Mouse (Mus musculus): ENCODE results near the gene Mgat5.

The Mgat5 gene

GRCm38 (mm10) chr1:127259669-127260068 is 54.9 kb downstream of the Mgat5 start:
- DNase-seq (ENCODE audit: low read depth, low spot score), result no peak

GRCm38 (mm10) chr1:127260969-127261368 is 56.2 kb downstream of the Mgat5 start:
- DNase-seq (ENCODE audit: low read depth, low spot score), result no peak

DNA sequence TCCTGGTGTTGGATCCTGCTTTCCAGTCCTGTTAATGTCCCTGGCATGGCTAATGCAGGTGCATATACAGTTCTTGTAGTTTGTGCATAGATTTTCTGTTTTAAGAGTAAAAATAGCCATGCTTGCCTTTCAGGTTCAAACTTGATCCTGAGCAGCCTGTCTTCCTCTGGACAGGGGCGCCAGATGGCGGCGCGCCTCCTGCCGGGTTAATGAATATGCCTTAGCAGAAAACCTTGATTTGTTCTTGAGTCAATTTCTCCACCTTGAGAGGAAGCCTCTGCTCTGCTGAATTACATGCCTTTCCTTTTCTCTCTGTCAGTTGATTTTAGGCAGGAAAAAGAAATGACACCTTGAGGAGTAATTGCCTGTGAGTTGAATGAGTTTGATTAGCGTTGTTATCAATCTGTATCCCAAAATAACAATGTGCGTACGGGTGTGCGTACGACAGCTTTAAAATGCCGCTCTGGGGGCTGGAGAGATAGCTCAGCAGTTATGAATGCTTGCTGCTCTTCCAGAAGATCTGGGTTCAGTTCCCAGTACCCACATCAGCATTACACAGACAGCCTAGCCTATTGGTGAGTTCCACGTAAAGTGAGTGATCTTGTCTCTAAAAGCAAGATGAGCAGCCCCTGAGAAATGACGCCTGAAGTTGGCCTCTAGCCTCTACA is 57.5 kb downstream of the Mgat5 start:
- DNase-seq (ENCODE audit: low read depth, low spot score), result peak; percentile 45

- DNase-seq (ENCODE audit: low read depth, low spot score), result no peak
Measured at GRCm38 (mm10) chr1:127267985-127268384, 63.2 kb downstream of the Mgat5 start.

GRCm38 (mm10) chr1:127269343-127269742 is 64.5 kb downstream of the Mgat5 start:
- DNase-seq (ENCODE audit: low read depth, low spot score), result no peak

GRCm38 (mm10) chr1:127270273-127271020 is 65.6 kb downstream of the Mgat5 start:
- no peak for DNase-seq (ENCODE audit: low read depth, low spot score)

- DNase-seq (ENCODE audit: low read depth, low spot score), result no peak
Measured at GRCm38 (mm10) chr1:127271156-127271555, 66.3 kb downstream of the Mgat5 start.

DNA sequence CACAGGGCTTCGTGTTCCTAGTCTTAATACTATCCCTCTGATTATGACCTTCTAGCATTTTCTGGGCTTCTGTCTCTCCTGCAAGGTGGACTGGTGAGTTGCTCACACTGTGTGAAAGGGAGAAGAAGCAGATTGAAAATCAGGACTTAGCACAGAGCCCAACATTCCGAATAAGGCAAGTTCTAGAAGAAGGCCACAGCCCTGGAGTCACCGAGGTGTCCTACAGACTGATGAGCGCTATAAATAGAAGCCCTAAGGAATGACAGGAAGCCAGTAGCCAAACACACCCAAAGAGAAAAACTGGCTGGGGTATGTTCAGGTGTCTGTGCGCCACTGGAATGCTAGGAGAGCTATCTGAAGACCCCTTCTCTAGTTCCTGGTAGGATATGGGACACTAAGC is 68.5 kb downstream of the Mgat5 start:
- no peak for DNase-seq (ENCODE audit: low read depth, low spot score)

- no peak for DNase-seq (ENCODE audit: low read depth, low spot score)
Measured at GRCm38 (mm10) chr1:127275572-127276324, 70.9 kb downstream of the Mgat5 start.

- no peak for DNase-seq (ENCODE audit: low read depth, low spot score)
Measured at GRCm38 (mm10) chr1:127278067-127278466, 73.3 kb downstream of the Mgat5 start.

- DNase-seq (ENCODE audit: low read depth, low spot score), result peak; percentile 67
Measured at GRCm38 (mm10) chr1:127280256-127280655, 75.4 kb downstream of the Mgat5 start.

- DNase-seq (ENCODE audit: low read depth, low spot score), result no peak
Measured at GRCm38 (mm10) chr1:127284975-127285374, 80.2 kb downstream of the Mgat5 start.

- DNase-seq (ENCODE audit: low read depth, low spot score), result no peak
Measured at GRCm38 (mm10) chr1:127287505-127287904, 82.7 kb downstream of the Mgat5 start.

GRCm38 (mm10) chr1:127290879-127291278 is 86.1 kb downstream of the Mgat5 start:
- DNase-seq (ENCODE audit: low read depth, low spot score), result no peak

DNA sequence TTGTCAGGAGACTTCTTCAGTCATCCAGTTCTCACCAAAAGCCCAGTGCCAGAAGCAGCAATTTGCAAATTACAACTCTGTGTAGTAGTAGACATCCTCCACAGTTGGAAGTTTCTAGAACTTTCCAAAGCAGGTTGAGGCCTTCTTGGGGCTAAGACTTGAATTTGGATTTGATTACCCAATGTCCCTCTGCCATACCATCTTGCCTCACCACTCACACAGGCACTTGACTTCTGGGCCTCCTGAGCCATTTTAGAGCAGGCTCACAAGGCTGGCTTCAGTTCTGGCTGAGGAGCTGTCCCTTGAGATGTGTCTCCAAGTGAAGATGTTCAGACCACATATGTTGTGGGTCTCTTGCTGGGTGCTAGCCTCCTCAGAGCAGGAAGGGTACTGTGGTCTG is 86.9 kb downstream of the Mgat5 start:
- no peak for DNase-seq (ENCODE audit: low read depth, low spot score)

GRCm38 (mm10) chr1:127293286-127293685 is 88.5 kb downstream of the Mgat5 start:
- DNase-seq (ENCODE audit: low read depth, low spot score), result no peak

- DNase-seq (ENCODE audit: low read depth, low spot score), result no peak
Measured at GRCm38 (mm10) chr1:127296815-127297214, 92.0 kb downstream of the Mgat5 start.

- DNase-seq (ENCODE audit: low read depth, low spot score), result peak; percentile 42
Measured at GRCm38 (mm10) chr1:127299774-127300173, 95.0 kb downstream of the Mgat5 start.

DNA sequence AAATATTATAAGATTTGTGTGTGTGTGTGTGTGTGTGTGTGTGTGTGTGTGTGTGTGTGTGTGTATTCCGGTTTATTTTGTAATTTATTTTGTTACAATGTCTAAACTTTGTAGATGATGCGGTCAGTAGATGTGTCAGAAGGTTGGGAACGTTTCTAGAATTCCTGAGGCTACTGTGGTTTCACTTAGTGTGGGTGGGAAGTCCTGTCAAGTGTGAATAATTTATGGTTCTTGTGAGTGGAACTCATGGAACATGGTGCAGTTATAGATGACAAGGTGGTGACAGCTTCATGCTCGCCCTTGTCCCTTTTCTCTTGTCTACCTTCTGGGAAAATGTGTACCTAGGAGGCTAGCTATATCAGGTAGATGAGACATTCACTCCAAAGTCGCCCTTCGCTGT is 96.2 kb downstream of the Mgat5 start:
- no peak for DNase-seq (ENCODE audit: low read depth, low spot score)

DNA sequence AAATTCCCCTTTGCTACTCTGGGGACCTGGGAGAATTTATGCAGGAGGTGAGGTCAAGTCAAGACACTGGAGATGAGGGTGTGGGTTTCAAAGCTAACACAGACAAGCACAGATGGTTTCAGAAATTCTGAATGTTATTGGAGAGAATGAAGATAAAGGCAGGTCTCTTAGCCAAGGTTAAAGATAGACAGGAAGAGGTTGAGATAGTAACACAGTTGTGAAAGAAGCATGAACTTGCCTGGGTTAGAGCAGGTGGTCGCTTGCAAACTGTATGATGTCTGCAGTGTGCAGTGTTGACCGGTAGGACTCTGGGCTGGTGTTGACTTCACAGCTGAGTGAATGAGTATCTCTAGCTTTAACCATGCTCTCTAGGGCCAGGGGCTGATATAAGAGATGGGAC is 97.8 kb downstream of the Mgat5 start:
- no peak for DNase-seq (ENCODE audit: low read depth, low spot score)

- DNase-seq (ENCODE audit: low read depth, low spot score), result no peak
Measured at GRCm38 (mm10) chr1:127303791-127304190, 99.0 kb downstream of the Mgat5 start.

DNA sequence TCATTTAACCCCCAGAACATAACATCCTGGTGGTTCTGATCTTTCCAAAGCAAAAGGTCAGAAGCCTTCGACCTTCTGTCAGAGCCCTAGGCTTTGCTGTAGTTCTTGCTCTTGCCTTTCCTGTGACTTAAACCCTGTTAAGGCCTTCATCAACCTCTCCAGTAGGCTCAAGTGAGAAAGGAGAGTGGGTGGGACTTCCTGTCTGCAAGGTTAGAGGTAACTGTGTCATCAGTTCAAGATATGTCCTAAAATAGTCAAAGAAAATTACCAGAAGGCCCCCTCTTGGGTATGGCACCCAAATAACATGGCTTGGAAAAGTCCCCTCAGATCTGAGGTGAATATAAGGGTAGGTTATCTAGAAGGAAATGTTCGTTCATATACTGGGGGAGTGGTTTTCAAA is 99.5 kb downstream of the Mgat5 start:
- no peak for DNase-seq (ENCODE audit: low read depth, low spot score)

GRCm38 (mm10) chr1:127305582-127305981 is 100.8 kb downstream of the Mgat5 start:
- no peak for DNase-seq (ENCODE audit: low read depth, low spot score)
